Mouse (Mus musculus) kidney, adult 8-10 months (tissue): ENCODE results near the gene Capn5.
"Not testable (repeated sequence)": the region's sequence is repeated elsewhere in the genome, so short reads cannot be mapped to it uniquely, and the experiment has no call there.

Experiments used
- DNase-seq, 2 experiments: peaks; one replicate each; pipeline ENCODE4 v3.0.0; 2022

The Capn5 gene

GRCm38 (mm10) chr7:98177929-98178559 is at the start of gene Capn5:
Gene Capn5, minus strand, starts transcription at chr7:98178274.
- DNase-seq, result peak; percentile 46 to 62

GRCm38 (mm10) chr7:98223796-98224195 is 45.7 kb upstream of the Capn5 start:
- DNase-seq, result no peak

GRCm38 (mm10) chr7:98216713-98217112 is 38.6 kb upstream of the Capn5 start:
- DNase-seq, result no peak

GRCm38 (mm10) chr7:98202946-98203345 is 24.9 kb upstream of the Capn5 start:
- DNase-seq, result no peak

- no peak for DNase-seq
Observed at GRCm38 (mm10) chr7:98201493-98202028, 23.5 kb upstream of the Capn5 start.

- no peak for DNase-seq
Observed at GRCm38 (mm10) chr7:98200396-98200795, 22.3 kb upstream of the Capn5 start.

GRCm38 (mm10) chr7:98199381-98199780 is 21.3 kb upstream of the Capn5 start, which contains the start of gene B3gnt6:
Gene B3gnt6, minus strand, starts transcription at chr7:98199481.
- DNase-seq, result no peak

- no peak for DNase-seq
Observed at GRCm38 (mm10) chr7:98195151-98195801, 17.2 kb upstream of the Capn5 start.

- no peak for DNase-seq
Observed at GRCm38 (mm10) chr7:98194026-98194792, 16.1 kb upstream of the Capn5 start.

- DNase-seq, result no peak
Observed at GRCm38 (mm10) chr7:98193515-98194025, 15.5 kb upstream of the Capn5 start.

- DNase-seq, result peak in 1 of 2 experiments; percentile 65
Observed at GRCm38 (mm10) chr7:98191571-98192250, 13.6 kb upstream of the Capn5 start.

GRCm38 (mm10) chr7:98190578-98190977 is 12.5 kb upstream of the Capn5 start:
- DNase-seq, result no peak

- DNase-seq, result no peak
Observed at GRCm38 (mm10) chr7:98189745-98190144, 11.7 kb upstream of the Capn5 start.

GRCm38 (mm10) chr7:98188680-98189079 is 10.6 kb upstream of the Capn5 start:
- no peak for DNase-seq

- no peak for DNase-seq
Observed at GRCm38 (mm10) chr7:98188238-98188637, 10.2 kb upstream of the Capn5 start.

- DNase-seq, result not testable (repeated sequence)
Observed at GRCm38 (mm10) chr7:98187332-98187731, 9.3 kb upstream of the Capn5 start.

GRCm38 (mm10) chr7:98186637-98187036 is 8.6 kb upstream of the Capn5 start:
- DNase-seq, result no peak

- peak; percentile 47 to 62 for DNase-seq
Observed at GRCm38 (mm10) chr7:98185326-98185725, 7.3 kb upstream of the Capn5 start.

GRCm38 (mm10) chr7:98178560-98179231 is 622 bp upstream of the Capn5 start:
- DNase-seq, result peak; percentile 46 to 78

GRCm38 (mm10) chr7:98177566-98177928 is 527 bp downstream of the Capn5 start:
- no peak for DNase-seq

- no peak for DNase-seq
Observed at GRCm38 (mm10) chr7:98177071-98177485, 996 bp downstream of the Capn5 start.
